Mouse (Mus musculus) midbrain, postnatal 0 days (tissue): Measurements from ENCODE around the gene Bola3. TPM values are rescaled to one million over a fixed set of nuclear protein-coding genes. Genes with fewer than 3 reads are reported as not detected.

Experiments used
- ATAC-seq: fragments of 200-750 bp; cut with Nextera tagmentation; 2 replicates; pipeline ENCODE4 v1.8.0; 2017; ENCODE audit warnings: moderate number of reproducible peaks, mild to moderate bottlenecking, moderate TSS enrichment, moderate library complexity; ENCODE audit not compliant: low FRiP score
- DNase-seq: peaks from one replicate; pipeline ENCODE4 v3.0.0-alpha.2; 2015; ENCODE audit warnings: low spot score
- H3K27ac ChIP-seq: fragments of 300-500 bp; sonication (generic); 2 replicates; pipeline ENCODE4 v1.5.1; 2014; ENCODE audit warnings: low read depth, mild to moderate bottlenecking, low read length, mixed read lengths
- H3K27me3 ChIP-seq: fragments of 300-500 bp; sonication (generic); 2 replicates; pipeline ENCODE4 v1.6.1; 2014; ENCODE audit warnings: low read length, control low read depth, mixed read lengths; ENCODE audit not compliant: insufficient read depth
- H3K36me3 ChIP-seq: fragments of 300-500 bp; sonication (generic); 2 replicates; pipeline ENCODE4 v1.6.1; 2014; ENCODE audit warnings: low read length, control low read depth, mixed read lengths; ENCODE audit not compliant: insufficient read depth
- H3K4me1 ChIP-seq: fragments of 300-500 bp; sonication (generic); 2 replicates; pipeline ENCODE4 v1.6.1; 2014; ENCODE audit warnings: mild to moderate bottlenecking, control low read depth, antibody characterized with exemption, low read length, mixed read lengths; ENCODE audit not compliant: insufficient read depth
- H3K4me2 ChIP-seq: fragments of 300-500 bp; sonication (generic); 2 replicates; pipeline ENCODE4 v1.6.1; 2014; ENCODE audit warnings: low read depth, mild to moderate bottlenecking, low read length, mixed read lengths; ENCODE audit not compliant: poor library complexity, severe bottlenecking
- H3K4me3 ChIP-seq: fragments of 300-500 bp; sonication (generic); 2 replicates; pipeline ENCODE4 v1.5.1; 2014; ENCODE audit warnings: low read depth, mild to moderate bottlenecking, low read length, moderate library complexity
- H3K9ac ChIP-seq: fragments of 300-500 bp; sonication (generic); replicated peaks from 2 replicates; pipeline ENCODE4 v1.6.1; 2014; ENCODE audit warnings: mild to moderate bottlenecking, low read length, moderate library complexity, mixed read lengths; ENCODE audit not compliant: poor library complexity, severe bottlenecking
- H3K9me3 ChIP-seq: fragments of 300-500 bp; sonication (generic); 2 replicates; pipeline ENCODE4 v1.6.1; 2016; ENCODE audit warnings: low read length, control low read depth
- CTCF ChIP-seq: IDR thresholded peaks from 2 replicates; pipeline ENCODE4 v1.5.1; 2016; ENCODE audit warnings: antibody characterized with exemption, mild to moderate bottlenecking
- WGBS: fragments of 180-500 bp; shearing (Covaris S2); extraction: QIAGEN DNeasy Blood & Tissue Kit; methylation state at CpG from one replicate; pipeline ENCODE4 v1.1.7; 2014; 5-methylcytosine and 5-hydroxymethylcytosine counted together
- polyA plus RNA-seq: library from polyadenylated mRNA; unstranded; fragments of >200 nt; fragmentation: Nextera tagmentation; extraction: Ambion mirVana; gene quantifications from 2 replicates; pipeline ENCODE4 v1.2.1, GENCODE M21; 2015
- total RNA-seq: library from RNA; depleted of rRNA; stranded (reverse); fragments of >200 nt; gene quantifications from 2 replicates; pipeline ENCODE4 v1.2.3, GENCODE M21; 2014; rRNA removed

Bola3 gene
- total RNA-seq, result 9.6 and 10.6 TPM in 2 replicates
- polyA plus RNA-seq, result 46.2 and 51.2 TPM in 2 replicates

DNA sequence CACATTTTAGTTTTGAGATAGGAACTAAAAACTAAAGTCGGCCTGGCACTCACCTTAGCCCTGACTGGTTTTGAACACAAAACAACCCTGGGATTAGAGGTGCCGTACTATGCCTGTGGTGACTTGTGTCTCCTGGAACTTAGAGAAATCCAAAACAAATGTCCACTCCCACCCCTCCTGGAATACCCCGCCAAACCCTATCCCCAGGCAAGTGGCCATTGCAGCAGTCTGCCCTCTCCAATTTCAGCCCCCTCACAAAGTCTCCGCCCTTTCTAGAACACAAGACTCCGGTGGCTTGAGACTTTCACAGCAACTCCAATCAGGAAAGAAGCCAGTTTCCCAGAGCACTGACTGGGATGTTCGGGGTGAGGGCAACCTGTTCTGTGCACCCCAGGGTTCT lies at the start of gene Bola3:
Bola3 (plus strand) TSS at position 275 of the 400 bp plus-strand sequence.
- peaks cover 3% of the 10 kb centered on the region; the same call in 1 of the 2 replicates for H3K4me1 ChIP-seq

DNA sequence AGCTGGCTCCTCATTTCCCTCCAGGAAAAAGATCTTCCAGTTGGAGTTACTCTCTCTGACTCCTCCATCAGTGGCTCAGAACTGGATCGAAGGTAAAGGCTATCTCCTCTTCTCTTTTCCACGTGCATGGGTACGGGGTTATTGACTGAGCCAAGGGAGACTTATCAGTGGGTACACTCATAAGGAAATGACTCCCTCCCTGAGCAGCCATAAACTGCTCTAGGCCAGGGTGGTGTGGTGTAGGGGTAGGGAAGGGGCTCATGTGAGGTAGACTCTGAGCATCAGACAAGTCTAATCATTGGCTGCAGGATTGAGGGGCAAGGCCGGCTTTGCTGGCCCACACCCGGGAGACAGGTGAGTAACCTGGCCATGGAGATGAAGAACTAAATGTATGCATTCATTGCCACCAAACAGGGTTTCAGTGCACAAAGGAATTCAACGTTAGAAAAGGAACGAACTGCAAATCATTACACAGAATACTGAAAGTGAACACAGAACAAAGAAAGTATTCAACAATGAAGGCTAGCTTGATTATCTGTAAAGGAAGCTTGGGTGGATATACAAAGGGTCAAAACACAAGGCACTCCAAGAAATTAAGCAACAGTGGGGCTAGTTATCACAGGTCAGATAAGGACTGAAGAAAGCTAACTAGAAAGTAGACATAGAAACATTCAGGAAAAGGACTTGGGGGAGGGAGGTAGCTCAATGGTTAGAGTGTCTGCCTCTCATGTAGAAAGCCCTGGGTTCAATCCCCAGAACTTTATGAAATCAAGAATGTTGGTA lies 48.3 kb upstream of the Bola3 start:
- H3K36me3 ChIP-seq, result peaks cover 10% of the 10 kb centered on the region; the same call in 1 of the 2 replicates
- H3K27ac ChIP-seq, result no peak overlapping the region
- H3K4me2 ChIP-seq, result no peak overlapping the region
- H3K4me1 ChIP-seq, result no peaks in the 10 kb centered on the region
- no peaks in the 10 kb centered on the region for H3K9me3 ChIP-seq
- 80% methylated on average over 7 of the region's 7 CpGs for WGBS
- no peak overlapping the region for H3K9ac ChIP-seq
- no peaks in the 10 kb centered on the region for H3K27me3 ChIP-seq
- DNase-seq (no peak), ATAC-seq (no peak)
- no peak for TF ChIP-seq CTCF
- H3K4me3 ChIP-seq, result no peak overlapping the region

More for the DNA sequence above, at the start of gene Bola3:
- no peak for TF ChIP-seq CTCF
- Histone ChIP-seq H3K9me3 (no peaks in the 10 kb centered on the region), H3K4me2 (peak within 1 kb of the TSS; percentile 63), H3K27ac (peak within 1 kb of the TSS; percentile 33), H3K36me3 (peaks cover 5% of the 10 kb centered on the region; the same call in 1 of the 2 replicates), H3K9ac (peak within 1 kb of the TSS; percentile 95), H3K27me3 (no peaks in the 10 kb centered on the region), H3K4me3 (peak within 1 kb of the TSS; percentile 74)
- WGBS, result 34% methylated on average over 6 of the region's 6 CpGs
- DNase-seq (peak; percentile 5), ATAC-seq (peak; percentile 66)

DNA sequence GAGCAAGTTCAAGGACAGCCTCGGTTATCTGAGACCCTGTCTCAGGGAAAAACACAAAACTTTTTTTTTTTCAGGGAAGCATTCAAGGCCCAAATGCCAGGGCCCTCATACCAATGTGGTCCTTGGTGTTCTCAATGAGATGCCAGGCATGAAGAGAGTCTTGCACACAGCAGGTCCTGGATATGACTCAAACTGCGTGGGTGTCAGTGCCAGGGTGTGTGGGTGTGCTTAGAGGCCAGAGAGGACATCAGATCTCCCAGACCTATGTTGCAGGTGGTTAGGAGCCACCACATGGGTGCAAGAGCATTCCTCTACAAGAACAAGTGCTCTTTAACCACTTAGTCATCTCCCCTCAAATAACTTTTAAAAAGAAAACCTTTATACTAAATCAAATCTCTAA lies 47.7 kb upstream of the Bola3 start:
- Histone ChIP-seq H3K4me1 (no peaks in the 10 kb centered on the region), H3K36me3 (peaks cover 15% of the 10 kb centered on the region; the same call in 1 of the 2 replicates), H3K9me3 (no peaks in the 10 kb centered on the region), H3K27me3 (no peaks in the 10 kb centered on the region), H3K9ac (no peak overlapping the region), H3K4me3 (no peak overlapping the region), H3K4me2 (no peak overlapping the region), H3K27ac (no peak overlapping the region)
- TF ChIP-seq CTCF, result no peak
- DNase-seq (no peak), ATAC-seq (no peak)
- 86% methylated on average over 2 of the region's 2 CpGs for WGBS

DNA sequence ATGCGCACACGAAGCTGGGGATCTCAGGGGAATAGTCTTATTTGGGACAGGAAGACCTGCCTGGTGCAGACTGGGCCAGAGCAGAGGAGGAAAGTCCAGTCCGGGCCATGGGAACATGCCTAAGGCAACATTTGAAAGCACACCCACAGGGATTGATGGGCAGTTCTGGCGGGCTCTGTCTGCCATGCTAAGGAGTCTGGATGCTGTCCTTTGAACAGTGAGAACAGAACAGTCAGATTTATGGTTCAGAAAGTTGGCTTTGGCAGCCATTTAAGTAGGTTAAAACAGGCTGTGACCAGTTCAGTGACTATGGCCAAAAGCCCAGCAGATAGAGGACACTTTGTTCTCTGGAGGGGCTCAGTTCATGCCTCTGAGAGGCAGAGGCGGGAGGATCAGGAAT lies 46.7 kb upstream of the Bola3 start:
- H3K27me3 ChIP-seq, result no peaks in the 10 kb centered on the region
- ATAC-seq (no peak), DNase-seq (peak; percentile 64)
- H3K36me3 ChIP-seq, result peaks cover 23% of the 10 kb centered on the region
- 79% methylated on average over 5 of the region's 5 CpGs for WGBS
- H3K4me3 ChIP-seq, result no peak overlapping the region
- H3K27ac ChIP-seq, result no peak overlapping the region
- H3K4me1 ChIP-seq, result no peaks in the 10 kb centered on the region
- H3K9me3 ChIP-seq, result no peaks in the 10 kb centered on the region
- no peak overlapping the region for H3K4me2 ChIP-seq
- TF ChIP-seq CTCF, result no peak
- no peak overlapping the region for H3K9ac ChIP-seq

DNA sequence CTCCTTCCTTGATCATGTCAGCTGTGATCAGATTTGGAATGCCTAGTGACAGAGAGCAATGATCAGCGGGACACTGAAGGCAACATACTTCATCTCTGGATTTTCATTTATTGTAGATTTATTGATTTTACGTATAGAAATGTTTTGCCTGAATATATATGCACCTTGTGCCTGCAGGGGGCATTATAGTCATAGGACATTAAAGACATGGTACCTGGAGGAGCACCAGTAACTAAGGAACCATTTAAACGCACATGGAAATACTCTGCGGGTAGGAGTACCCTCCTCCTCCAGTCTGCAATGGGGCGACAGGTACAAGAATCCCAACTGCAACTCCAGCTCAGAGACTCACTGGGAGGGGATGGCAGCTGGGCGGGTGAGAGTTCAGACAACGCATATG lies 39.9 kb upstream of the Bola3 start:
- no peak for DNase-seq
- Histone ChIP-seq H3K9me3 (no peaks in the 10 kb centered on the region), H3K27me3 (no peaks in the 10 kb centered on the region), H3K4me2 (no peak overlapping the region), H3K4me1 (no peaks in the 10 kb centered on the region), H3K27ac (no peak overlapping the region), H3K4me3 (no peak overlapping the region), H3K9ac (no peak overlapping the region), H3K36me3 (peaks cover 58% of the 10 kb centered on the region)
- ATAC-seq, result no peak
- 0 out of 2 replicates have a peak, but pooled peaks have one; percentile 8 for TF ChIP-seq CTCF
- WGBS, result 92% methylated on average over 7 of the region's 7 CpGs

DNA sequence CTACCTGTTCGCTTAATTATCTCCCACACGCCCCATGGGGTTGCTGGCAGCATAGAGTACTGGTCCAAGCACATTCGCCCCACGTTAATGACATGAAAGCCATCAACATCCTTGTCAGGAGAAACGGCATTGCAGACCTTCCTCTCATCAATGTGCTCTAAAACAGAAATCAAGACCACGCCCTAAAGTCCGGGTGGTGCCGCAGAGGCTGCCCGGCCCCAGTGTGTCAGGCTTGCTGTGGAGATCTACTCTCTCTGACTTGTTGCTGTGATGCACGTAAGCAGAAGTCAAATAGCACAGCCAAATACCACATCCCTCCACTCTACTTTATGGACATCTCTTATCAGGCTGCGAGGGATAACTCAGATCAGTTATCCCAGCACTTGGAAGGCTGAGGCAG lies 37.7 kb upstream of the Bola3 start:
- peaks cover 45% of the 10 kb centered on the region for H3K36me3 ChIP-seq
- no peak overlapping the region for H3K27ac ChIP-seq
- H3K4me1 ChIP-seq, result no peaks in the 10 kb centered on the region
- no peak for TF ChIP-seq CTCF
- H3K4me2 ChIP-seq, result no peak overlapping the region
- H3K27me3 ChIP-seq, result no peaks in the 10 kb centered on the region
- no peak overlapping the region for H3K9ac ChIP-seq
- WGBS, result 93% methylated on average over 11 of the region's 11 CpGs
- no peaks in the 10 kb centered on the region for H3K9me3 ChIP-seq
- no peak overlapping the region for H3K4me3 ChIP-seq
- DNase-seq, result no peak
- no peak for ATAC-seq
